In genomic region chr14:13389954-13390353, GRCm38 (mm10) we compare ENCODE assay signal across 27 mouse cellular contexts.
DNase-seq lines count a peak whose midpoint lies in the region; ATAC-seq and TF ChIP-seq lines count a peak whose summit lies in the region.
"Had no signal": no experiment of that assay in that cellular context is flagged by ENCODE, and none has a peak within 500 bp of the region (broad histone marks: within the 10 kb centered on the region; RNA-seq: fewer than 3 reads in every experiment).

No protein-coding gene starts in this region.

- H3K4me3 ChIP-seq in hindbrain, postnatal 0 days (ENCODE audit: low read length), result no peak overlapping the region
- H3K4me3 ChIP-seq in hindbrain, embryonic 13.5 days, result no peak overlapping the region
- no peak overlapping the region for H3K4me3 ChIP-seq in midbrain, embryonic 16.5 days (ENCODE audit: low read depth, low read length)
- H3K4me3 ChIP-seq: embryonic facial prominence, embryonic 12.5 days; heart, embryonic 12.5 days; hindbrain, embryonic 10.5 days; stomach, embryonic 15.5 days had no signal

- H3K9me3 ChIP-seq in hindbrain, postnatal 0 days (ENCODE audit: low read length), result no peaks in the 10 kb centered on the region
- H3K9me3 ChIP-seq in hindbrain, embryonic 13.5 days, result no peaks in the 10 kb centered on the region
- H3K9me3 ChIP-seq in midbrain, embryonic 16.5 days (replicated peaks; ENCODE audit: control insufficient read depth, low read length, poor library complexity, severe bottlenecking), result no peaks in the 10 kb centered on the region
- H3K9me3 ChIP-seq: embryonic facial prominence, embryonic 12.5 days; G1E; heart, embryonic 12.5 days; hindbrain, embryonic 10.5 days; stomach, embryonic 15.5 days had no signal

- no peaks in the 10 kb centered on the region for H3K27me3 ChIP-seq in hindbrain, postnatal 0 days (ENCODE audit: insufficient read depth, low read length)
- H3K27me3 ChIP-seq in hindbrain, embryonic 13.5 days, result no peaks in the 10 kb centered on the region
- no peaks in the 10 kb centered on the region for H3K27me3 ChIP-seq in midbrain, embryonic 16.5 days (ENCODE audit: control insufficient read depth, insufficient read depth, low read depth, low read length)
- H3K27me3 ChIP-seq: embryonic facial prominence, embryonic 12.5 days; heart, embryonic 12.5 days; stomach, embryonic 15.5 days had no signal

- 79% methylated on average over 5 of the region's 5 CpGs for WGBS in hindbrain, postnatal 0 days
- WGBS in hindbrain, embryonic 13.5 days, result 82% methylated on average over 5 of the region's 5 CpGs
- WGBS in midbrain, embryonic 16.5 days, result 73% methylated on average over 5 of the region's 5 CpGs

- H3K27ac ChIP-seq in hindbrain, postnatal 0 days, result no peak overlapping the region
- H3K27ac ChIP-seq in hindbrain, embryonic 13.5 days, result no peak overlapping the region
- H3K27ac ChIP-seq in midbrain, embryonic 16.5 days (ENCODE audit: low read length), result no peak overlapping the region
- H3K27ac ChIP-seq: embryonic facial prominence, embryonic 12.5 days; hindbrain, embryonic 10.5 days; liver, embryonic 14.5 days; macrophage; stomach, embryonic 15.5 days had no signal

- no peaks in the 10 kb centered on the region for H3K36me3 ChIP-seq in hindbrain, postnatal 0 days (ENCODE audit: insufficient read depth, low read length)
- H3K36me3 ChIP-seq in hindbrain, embryonic 13.5 days, result no peaks in the 10 kb centered on the region
- H3K36me3 ChIP-seq in midbrain, embryonic 16.5 days (ENCODE audit: control insufficient read depth, insufficient read depth, low read length), result no peaks in the 10 kb centered on the region
- H3K36me3 ChIP-seq: embryonic facial prominence, embryonic 12.5 days; G1E; heart, embryonic 12.5 days; hindbrain, embryonic 10.5 days; stomach, embryonic 15.5 days had no signal

- no peak for TF ChIP-seq CTCF in hindbrain, postnatal 0 days (IDR thresholded peaks at IDR 0.05; ENCODE audit: low read depth)

- H3K4me2 ChIP-seq in hindbrain, postnatal 0 days (ENCODE audit: low read depth, low read length), result no peak overlapping the region
- no peak overlapping the region for H3K4me2 ChIP-seq in hindbrain, embryonic 13.5 days
- H3K4me2 ChIP-seq in midbrain, embryonic 16.5 days (ENCODE audit: low read length), result no peak overlapping the region
- H3K4me2 ChIP-seq: embryonic facial prominence, embryonic 12.5 days; heart, embryonic 12.5 days; stomach, embryonic 15.5 days had no signal

- ATAC-seq in hindbrain, postnatal 0 days, result 0 out of 2 replicates have a peak, but pooled peaks have one; percentile 49
- ATAC-seq in hindbrain, embryonic 13.5 days (ENCODE audit: low FRiP score), result no peak
- peak; percentile 77 for ATAC-seq in midbrain, embryonic 16.5 days
- ATAC-seq: intestine, postnatal 0 days had no signal

- no peak overlapping the region for H3K9ac ChIP-seq in hindbrain, postnatal 0 days (replicated peaks; ENCODE audit: low read length)
- no peak overlapping the region for H3K9ac ChIP-seq in hindbrain, embryonic 13.5 days
- H3K9ac ChIP-seq in midbrain, embryonic 16.5 days (ENCODE audit: low read depth, low read length), result no peak overlapping the region
- H3K9ac ChIP-seq: embryonic facial prominence, embryonic 12.5 days; heart, embryonic 12.5 days; liver, embryonic 14.5 days; stomach, embryonic 15.5 days had no signal

- peak; percentile 3 for DNase-seq in embryo, embryonic 11 days
- no peak for DNase-seq in embryo, embryonic 10 days (ENCODE audit: low spot score)
- DNase-seq in hindbrain, postnatal 0 days (ENCODE audit: low spot score), result peak; percentile 49
- DNase-seq in R1 (ENCODE audit: low read depth, low spot score), result peak; percentile 23
- no peak for DNase-seq in cerebellum, adult 18-20 months
- DNase-seq in urinary bladder, postnatal 36 days (ENCODE audit: low spot score in 2 of 2), result no peak
- DNase-seq: adrenal gland, postnatal 14 days; cerebellum, adult 11-12 months; cerebellum, postnatal 10 days; gastrocnemius, postnatal 25 days; heart, adult 18-20 months; kidney, adult 9 months; kidney, postnatal 14 days; liver; lung, adult 2 months; lung, postnatal 10 days; right cerebral cortex, postnatal 25 days had no signal

- no peaks in the 10 kb centered on the region for H3K4me1 ChIP-seq in hindbrain, postnatal 0 days (ENCODE audit: insufficient read depth, low read length)
- no peaks in the 10 kb centered on the region for H3K4me1 ChIP-seq in hindbrain, embryonic 13.5 days (replicated peaks)
- no peaks in the 10 kb centered on the region for H3K4me1 ChIP-seq in midbrain, embryonic 16.5 days (ENCODE audit: control insufficient read depth, insufficient read depth, low read length)
- H3K4me1 ChIP-seq: embryonic facial prominence, embryonic 12.5 days; heart, embryonic 12.5 days; hindbrain, embryonic 10.5 days; stomach, embryonic 15.5 days had no signal

Comparison
In these comparisons a context has a peak if more than half of its experiments do, and no peak if none do; other contexts are left out.
1. DNase-seq: peak in embryo, embryonic 11 days (single experiment), hindbrain, postnatal 0 days (single experiment) and R1 (single experiment); none in embryo, embryonic 10 days (single experiment), cerebellum, adult 18-20 months (0 of 2) and urinary bladder, postnatal 36 days (0 of 2).